Mouse (Mus musculus): ENCODE data around the gene Nt5c3.

Gene Nt5c3

DNA sequence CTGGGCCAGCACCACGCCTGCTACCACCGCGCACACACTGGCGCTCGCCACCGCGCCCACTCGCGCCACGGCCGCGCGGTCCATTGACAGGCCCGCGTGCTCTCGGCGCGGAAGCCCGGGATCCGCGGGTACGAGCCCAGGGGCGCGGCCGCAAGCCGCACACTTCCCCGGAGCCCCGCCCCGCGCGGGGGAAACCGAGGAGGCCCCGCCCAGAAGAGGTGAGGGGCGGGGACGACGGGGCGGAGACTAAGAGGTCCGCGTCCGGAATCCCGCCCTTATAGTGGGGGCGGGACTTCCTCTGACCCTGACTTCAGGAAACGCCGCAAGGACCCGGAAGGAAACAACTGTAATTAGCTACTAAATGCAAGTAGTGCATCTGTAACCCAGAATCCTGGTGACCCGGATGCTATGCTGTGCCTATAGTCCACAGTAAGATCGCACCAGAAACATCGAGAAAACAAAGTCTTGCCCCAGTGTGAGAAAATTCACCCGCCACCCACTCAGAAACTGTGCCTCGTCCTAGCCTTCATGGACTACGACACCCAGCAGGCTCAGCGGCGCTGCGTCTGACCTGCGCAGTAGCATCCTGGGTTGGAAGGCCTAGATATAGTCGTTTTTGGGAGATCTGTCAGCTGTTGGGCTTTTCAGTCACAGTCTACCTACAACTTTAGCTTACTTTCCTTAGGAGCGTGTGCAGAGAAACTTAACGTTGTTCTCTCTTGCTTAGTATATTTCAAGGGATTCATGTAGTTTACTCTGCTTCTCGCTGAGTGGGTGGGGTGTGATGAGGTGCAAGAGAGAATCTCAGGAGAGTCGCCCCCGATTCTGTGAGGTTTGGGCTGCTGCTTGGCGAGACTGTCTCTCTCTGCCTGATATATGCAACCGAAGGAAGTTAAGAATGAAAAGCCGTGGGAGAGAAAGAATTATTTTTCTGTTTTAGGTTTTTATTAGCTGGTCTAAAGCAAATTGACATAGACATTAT lies at the start of gene Nt5c3, which contains the start of gene Vmn1r4:
Gene Nt5c3 (minus strand): TSS at position 207 of the 982 bp plus-strand sequence.
Gene Vmn1r4 (plus strand): TSS at position 290 of the 982 bp plus-strand sequence.
- peak; percentile 97 for DNase-seq (ENCODE audit: low read depth, low spot score)

DNA sequence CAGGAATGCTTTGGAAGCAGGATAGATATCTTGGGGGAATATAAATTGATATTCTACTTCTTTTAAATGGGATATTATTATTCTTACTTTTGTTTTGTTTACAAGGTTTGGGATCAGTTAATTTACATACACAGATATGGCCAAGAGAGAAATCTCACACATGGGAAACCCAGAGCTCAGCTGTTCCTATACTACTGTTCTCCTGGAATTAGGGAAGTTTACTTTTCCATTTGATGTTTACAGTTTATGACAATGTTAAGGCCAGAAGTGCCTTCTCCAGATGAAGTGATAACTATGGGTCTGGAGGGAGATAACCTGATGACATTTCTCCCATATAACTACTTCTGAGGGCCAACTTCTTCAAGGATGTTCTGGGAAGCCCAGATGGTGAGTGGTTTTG lies 46.2 kb upstream of the Nt5c3 start, which contains the start of gene Vmn1r5:
Gene Vmn1r5 (plus strand): TSS at position 301 of the 400 bp plus-strand sequence.
- no peak for DNase-seq (ENCODE audit: low read depth, low spot score)

DNA sequence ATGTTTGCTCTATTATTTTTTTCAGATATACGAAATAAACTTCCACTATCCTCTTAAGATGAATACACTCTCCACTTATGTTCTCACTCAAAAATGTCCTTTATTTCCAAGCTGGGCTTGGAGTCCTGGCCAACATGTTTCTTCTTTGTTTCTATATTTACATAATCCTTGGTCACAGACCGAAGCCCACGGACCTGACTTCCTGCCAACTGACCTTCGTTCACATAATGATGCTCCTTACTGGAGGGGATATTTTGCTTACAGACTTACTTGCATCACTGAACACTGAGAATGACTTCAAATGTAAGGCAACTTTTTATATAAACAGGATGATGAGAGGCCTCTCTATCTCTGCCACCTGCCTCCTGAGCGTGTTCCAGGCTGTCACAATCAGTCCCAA lies 32.7 kb upstream of the Nt5c3 start:
- DNase-seq (ENCODE audit: low read depth, low spot score): no peak

DNA sequence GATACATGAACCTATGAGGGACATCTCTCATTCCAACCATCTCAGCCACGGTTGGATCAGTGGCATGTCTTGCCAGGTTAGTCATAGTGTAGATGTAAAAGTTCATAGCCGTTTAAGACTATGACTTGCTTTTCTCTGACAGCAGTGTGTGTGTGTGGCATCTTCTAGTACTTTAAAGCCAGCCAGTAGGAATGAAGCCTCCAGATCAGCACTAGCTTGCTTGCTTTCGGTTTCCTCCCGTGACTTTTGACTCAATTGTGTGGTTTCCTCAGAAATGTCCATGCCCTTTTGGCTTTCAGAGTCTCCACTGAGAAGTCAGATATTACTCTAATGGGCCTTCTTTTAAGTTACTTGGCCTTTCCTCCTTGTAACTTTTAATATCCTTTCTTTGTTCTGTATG lies 10.6 kb upstream of the Nt5c3 start:
- no peak for DNase-seq (ENCODE audit: low read depth, low spot score)

DNA sequence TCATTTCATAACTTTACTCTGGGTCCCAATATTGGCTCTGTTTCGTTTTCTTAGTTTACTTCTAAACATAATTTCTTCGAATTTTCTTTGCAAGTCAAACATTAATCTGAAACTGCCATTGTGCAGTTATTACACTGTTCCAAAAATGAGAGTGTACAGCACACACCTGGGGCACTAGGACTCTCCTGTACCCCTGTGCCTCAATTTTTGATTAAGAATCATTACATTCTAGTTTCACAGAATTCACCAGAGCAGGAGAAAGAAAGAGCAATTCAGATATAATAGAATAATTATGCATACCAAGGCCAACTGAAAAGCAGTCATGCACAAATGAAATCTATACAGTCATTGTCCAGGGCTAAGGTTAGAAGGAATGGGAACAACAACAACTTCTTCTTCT lies 8.7 kb upstream of the Nt5c3 start:
- DNase-seq (ENCODE audit: low read depth, low spot score): no peak

DNA sequence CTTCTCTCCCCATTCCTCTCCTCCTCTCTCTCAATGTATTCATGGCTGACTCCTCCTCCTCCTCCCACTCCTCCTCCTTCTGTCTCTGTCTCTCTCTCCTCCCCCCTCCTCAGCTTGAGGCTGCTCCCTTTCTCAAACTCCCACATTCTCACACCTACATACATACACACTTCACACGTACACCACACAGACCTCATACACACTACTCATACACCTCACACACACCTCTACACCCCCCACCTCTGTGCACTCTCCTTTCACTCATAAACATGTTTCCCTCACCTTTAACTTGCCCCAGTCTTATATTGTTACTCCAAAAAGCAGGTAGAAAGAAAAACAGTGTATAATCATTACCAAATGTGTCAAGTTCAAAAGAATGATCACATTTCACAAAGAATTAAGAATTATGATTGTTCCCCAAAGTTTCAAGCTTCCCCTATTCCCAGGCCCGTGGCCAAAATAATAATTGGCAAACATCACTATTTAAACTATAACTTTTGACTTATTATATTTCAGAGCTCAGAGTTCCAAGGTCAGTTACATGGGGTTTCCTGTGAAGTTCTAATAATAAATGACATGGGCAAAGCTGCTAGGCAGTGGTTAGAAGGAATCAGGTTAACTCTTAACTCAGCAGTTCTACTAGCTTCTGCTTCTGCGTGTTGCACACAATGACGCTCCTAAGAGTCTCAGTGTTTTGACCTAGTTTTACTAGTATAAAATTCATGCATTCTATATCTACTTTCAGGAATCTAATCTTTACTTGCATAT lies 8.1 kb upstream of the Nt5c3 start:
- DNase-seq (ENCODE audit: low read depth, low spot score): no peak

DNA sequence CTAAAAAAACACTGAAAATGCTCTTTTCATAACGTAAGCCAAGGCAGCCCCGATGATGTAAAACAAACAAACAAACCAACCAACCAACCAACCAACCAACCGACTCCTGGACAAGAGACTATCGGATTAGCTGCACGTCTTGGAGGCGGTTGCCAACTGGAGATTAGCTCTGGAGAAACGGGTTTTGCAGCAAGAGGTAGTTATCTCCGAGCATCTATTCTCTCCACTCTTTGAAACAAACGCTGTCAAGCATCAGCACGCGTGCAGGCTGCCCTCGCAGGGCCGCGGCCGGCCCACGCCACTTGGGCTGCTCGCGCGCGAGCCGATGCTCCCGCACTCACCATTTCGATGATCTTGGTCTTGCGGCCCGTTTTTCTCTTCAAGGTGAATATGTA lies 404 bp downstream of the Nt5c3 start:
- DNase-seq (ENCODE audit: low read depth, low spot score): no peak

DNA sequence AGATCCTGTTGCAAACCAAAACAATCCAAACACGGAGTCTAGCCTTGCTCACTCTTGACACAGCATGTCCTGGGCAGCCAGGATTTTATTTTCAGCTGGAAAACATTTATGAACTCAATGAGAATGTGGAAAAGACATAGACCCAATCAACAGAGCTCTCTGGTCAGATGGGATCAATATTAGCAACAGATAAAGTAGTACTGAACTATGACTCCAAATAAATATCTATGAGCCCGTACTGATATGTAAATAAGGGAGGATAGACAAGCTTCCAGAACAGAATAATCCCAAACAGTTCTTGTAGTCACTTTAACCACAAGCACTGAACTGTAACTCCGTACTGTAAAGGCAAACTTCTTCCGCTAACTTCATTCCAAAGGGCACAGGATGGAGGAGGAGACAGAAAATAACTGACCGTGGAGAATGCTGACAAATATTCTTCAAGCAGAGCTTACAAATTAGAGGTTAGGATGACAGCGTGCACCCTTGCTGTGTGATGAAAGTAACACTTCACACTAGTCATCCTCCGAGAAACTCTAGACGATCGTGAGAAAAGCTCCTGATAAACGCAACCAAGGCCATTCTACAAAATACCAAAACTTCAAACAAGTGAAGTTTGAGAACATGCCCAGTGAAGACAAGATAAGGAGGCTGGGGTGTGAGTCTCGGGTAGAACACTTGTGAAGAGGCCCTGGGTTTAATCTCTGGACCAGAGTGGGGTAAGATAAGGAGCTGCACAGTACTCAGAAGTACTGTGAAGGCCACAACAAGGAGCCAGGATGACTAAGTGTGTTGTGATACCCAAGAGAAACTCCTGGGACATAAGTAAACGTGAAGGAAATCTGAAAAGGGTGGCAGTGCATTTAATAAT lies 3.3 kb downstream of the Nt5c3 start:
- DNase-seq (ENCODE audit: low read depth, low spot score): no peak

DNA sequence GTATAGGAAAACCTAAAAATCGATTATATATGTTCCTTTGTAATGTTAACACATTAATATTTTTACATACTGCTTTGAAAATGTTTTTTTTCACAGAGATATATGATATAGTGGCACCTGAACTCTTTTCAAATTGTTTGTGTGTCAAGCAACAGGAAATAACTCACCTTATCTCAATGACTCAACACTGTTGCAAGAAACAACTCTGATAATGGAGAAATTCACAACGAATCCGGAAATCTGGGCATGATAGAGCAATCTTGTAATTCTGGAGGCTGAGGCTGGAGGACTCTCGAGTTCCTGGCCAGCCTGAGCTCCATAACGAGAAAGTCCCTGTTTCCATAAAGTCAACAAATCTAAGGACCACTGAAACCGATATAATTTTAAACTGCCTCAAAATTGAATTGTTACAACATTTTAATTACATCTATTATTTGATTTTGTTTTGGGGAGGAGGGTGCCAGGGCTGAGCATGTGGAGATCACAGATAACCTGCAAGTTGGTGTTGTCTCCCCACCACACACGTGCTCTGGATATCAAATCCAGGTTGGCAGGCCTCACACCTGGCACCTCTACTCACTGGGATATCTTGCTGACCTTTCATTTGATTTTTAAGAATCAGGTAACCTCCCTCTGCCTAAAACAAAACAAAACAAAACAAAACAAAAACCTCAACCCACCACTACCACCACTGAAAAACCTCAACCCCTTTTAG lies 4.2 kb downstream of the Nt5c3 start:
- DNase-seq (ENCODE audit: low read depth, low spot score): no peak

DNA sequence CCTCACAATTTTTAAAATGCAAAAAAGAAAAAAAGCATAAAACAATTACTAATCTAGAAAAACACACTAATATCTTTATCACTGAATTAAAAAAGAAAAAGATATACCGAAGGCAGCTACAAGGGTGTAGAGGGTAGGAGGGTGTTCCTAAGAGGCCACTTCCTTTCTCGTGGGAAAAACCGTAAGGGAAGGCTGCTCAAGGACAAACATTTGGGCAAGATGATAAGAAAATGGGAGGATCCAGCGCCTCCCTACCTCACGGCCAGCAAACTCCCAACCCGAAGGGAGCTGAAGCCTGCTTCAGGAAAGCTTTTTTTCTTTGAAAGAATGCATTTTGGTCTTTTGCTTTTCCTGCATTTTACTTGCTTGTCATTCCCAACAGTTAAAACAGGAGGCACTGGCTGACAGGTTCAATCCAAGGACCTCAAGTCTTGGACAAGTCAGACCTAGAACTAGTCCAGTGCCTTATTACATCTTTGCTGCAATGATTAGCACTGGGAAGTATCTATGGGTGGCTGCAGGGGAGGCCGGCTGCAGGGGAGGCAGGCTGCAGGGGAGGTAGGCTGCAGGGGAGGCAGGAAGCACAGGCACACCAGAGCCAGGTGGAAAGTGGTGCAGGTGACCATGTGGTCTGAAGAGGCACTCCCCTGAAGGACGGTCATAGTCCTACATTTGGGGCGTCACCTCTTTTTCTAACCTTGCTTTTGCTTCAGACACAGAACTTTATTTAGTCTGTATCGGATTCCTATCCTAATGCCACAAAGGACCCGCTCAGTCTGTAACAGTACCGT lies 6.0 kb downstream of the Nt5c3 start:
- DNase-seq (ENCODE audit: low read depth, low spot score): no peak

DNA sequence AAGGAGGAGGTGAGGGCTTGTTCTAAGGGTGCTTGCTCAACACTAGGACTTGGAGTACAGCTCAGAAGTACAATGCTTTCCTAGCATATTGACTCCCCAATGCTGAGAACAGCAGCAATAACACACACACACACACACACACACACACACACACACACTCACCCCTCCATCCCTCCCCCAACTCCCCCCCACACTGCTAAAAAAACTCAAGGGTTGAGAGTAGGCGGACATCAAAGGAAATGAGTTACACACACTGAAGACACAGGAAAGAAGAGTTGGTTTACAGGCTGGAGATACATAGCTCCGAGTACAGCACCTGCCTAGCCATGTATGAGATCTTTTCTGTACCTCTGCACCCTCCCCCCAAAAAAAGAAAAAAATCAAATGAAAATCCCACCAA lies 7.5 kb downstream of the Nt5c3 start:
- peak; percentile 79 for DNase-seq (ENCODE audit: low read depth, low spot score)

DNA sequence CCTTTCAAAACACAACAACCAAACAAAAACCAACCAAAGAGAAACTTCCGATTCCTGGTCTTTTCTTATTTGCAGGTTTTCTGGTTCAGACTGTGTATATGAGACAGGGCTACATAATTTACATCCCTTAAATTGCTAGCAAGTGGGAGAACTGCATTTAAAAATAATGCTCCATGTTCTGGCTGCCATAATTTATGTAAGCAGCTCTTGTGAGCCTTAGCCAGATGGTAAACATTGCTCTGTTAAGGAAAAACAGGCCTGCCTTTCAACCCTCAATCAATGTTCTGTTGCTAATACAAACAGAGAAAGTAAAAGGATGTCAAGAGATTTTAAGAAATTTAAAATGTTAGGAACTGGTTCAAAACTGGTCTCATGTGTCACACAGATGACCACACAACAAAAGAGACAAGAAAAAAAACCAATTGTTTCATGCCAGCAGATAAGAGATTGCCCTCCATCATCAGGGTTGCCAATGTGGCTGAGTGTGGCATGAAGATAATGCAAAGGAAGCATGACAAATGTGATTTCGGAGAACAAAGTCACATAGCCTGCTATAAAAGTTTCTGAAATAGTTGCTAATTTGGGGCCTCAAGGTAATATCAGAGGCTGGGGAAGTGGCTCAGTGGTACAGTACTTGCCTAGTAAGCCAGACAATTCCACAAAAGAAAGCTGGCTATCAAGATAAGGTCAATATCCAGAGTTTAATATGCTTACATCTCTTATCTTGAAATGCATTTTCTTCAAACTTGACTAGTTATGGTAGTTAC lies 10.5 kb downstream of the Nt5c3 start:
- DNase-seq (ENCODE audit: low read depth, low spot score): no peak

DNA sequence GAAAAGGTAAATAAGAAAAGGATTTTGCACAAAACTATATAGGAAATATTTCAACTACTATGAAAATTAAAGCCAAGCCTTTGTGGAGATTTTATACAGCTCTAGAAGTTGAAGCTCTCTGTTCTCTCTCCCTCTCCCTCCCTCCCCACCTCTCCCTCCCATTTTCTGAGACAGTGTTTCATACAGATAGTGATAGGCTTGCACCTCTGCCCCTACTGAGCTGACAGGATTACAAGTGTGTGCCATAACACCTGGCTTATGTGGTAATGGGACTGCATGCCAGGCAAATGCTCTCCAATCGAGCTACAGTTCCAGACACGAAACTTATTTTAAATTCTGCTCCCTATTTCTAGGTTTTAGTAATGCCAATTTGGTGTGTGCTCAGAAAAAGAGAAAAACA lies 12.8 kb downstream of the Nt5c3 start:
- DNase-seq (ENCODE audit: low read depth, low spot score): no peak

DNA sequence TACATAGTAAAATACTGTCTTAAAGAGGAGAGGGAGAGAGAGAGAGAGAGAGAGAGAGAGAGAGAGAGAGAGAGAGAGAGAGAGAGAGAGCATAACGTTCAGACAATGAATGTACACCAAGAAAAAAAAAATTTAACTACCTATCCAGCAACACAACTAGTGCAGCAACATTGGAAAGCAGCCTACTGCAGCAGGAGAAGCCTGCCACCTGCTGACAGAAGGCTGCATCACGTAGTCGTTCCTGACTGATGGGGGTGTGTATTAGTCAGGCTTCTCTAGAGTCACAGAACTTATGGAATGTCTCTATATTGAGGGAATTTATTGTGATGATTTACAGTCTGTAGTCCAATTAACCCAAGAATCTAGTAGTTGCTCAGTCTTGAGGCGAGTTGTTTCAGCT lies 14.8 kb downstream of the Nt5c3 start:
- DNase-seq (ENCODE audit: low read depth, low spot score): peak; percentile 82

DNA sequence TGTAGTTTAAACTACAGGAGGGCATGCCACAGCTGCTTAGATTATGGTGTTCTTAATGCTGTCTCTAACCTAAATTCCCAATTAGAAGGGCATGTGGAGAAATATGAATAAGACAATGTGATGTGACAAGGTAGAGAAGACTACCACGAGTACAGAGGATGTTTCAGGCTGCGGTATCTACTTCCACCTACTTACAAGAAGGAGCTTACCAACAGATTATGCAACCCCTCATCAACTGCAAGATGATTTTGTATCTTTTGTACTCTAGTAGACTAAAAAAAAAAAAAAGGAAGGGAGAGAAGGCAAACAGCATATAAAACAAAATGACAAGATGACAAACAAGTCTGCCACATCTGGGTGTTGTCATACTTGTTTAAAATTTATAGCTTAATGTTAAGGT lies 15.3 kb downstream of the Nt5c3 start:
- DNase-seq (ENCODE audit: low read depth, low spot score): no peak

DNA sequence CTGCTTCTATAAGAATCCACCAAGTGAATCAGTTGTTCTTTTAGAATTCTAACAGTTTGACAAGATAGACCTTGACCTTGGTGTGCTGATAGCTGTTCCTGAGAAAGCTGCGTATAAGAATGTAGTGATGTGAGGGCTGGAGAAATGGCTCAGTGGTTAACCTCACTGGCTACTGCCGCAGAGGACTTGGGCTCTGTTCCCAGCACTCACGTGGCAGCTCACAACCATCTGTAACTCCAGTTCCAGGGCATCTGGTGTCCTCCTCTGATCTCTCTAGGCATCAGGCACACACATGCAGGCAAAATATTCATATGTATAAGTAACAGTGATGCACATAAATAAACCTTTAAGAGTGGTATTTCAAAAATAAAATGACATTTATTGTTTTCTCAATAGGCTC lies 15.8 kb downstream of the Nt5c3 start:
- DNase-seq (ENCODE audit: low read depth, low spot score): no peak

DNA sequence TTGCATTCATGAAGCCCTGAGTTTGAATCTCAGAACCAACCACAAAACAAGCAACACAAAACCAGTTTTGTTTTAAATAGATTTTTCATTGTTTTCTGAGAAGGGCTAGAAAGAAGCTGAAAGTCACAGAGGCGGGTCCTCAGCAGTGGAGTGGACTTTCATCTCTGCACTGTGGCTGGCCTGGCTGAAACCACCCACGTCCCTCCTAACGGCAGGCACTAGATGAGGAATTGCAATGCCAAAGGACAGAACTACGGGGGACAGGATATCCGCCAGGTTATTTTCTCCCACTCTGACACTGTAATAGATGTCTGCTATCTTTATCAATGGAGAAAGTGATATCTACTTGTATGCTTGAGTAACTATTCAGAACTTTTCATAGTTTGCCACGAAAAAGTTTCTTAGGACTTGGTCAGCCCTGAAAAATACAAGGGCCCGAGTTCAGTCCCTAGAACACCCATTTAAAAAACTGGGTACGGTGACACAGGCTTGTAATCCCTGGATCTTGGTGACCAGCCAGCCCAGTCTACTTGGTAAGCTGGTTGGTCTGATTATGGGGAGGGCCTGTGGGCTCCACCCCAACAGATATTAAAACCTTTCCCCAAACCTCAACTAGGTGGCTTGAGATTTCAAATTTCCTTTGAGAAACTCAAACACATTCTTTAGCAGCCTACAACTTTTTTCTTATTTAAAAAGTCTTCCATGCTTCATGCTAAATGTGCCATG lies 17.4 kb downstream of the Nt5c3 start:
- DNase-seq (ENCODE audit: low read depth, low spot score): no peak

DNA sequence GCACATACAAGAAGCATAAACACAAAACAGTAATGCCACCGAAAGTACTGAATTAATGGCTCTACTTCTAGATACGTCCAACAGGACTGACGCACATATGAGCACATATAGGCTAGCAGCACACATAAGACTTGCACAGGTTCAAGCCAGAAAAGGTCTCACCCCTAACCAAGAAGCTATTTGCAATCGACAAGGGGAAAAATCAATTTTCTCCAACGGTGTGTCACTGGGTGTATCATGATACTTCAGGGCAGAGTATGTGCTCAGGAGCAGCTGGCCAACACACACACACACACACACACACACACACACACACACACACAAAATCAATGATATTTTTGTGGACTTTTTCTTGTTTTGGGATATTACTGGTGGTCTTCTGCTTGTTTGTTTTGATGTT lies 18.2 kb downstream of the Nt5c3 start:
- no peak for DNase-seq (ENCODE audit: low read depth, low spot score)

DNA sequence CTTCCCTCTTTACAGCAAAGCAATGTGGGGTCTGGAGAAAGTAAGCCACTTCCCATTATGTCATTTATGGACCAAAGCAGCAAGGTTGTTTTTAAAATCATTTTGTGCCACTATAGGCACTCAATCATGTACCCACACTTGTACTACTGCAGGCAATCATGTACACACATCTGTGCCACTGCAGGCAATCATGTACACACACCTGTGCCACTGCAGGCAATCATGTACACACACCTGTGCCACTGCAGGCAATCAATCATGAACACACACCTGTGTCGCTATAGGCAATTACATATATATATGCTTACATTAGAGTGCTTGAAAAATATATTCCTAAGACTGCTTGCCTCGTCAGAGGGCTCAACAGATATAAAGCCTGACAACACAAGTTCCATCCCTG lies 18.8 kb downstream of the Nt5c3 start:
- DNase-seq (ENCODE audit: low read depth, low spot score): no peak

All from CD4-positive, CD25-positive, alpha-beta regulatory T cell, adult 2 months (primary cell).